Mouse (Mus musculus) liver, embryonic 13.5 days (tissue): ENCODE results near the gene Otos. TPM values are rescaled to one million over a fixed set of nuclear protein-coding genes. Genes with fewer than 3 reads are reported as not detected.

Experiments used
- ATAC-seq: fragments of 200-750 bp; cut with Nextera tagmentation; 2 replicates; pipeline ENCODE4 v1.8.0; 2017; ENCODE audit warnings: low read depth, mild to moderate bottlenecking, moderate number of reproducible peaks, moderate library complexity
- DNase-seq: peaks from one replicate; pipeline ENCODE4 v3.0.0; 2022
- H3K27ac ChIP-seq: fragments of 300-500 bp; sonication (generic); 2 replicates; pipeline ENCODE4 v1.5.1; 2015; ENCODE audit warnings: moderate library complexity, mild to moderate bottlenecking, inconsistent platforms
- H3K27me3 ChIP-seq: fragments of 300-500 bp; sonication (generic); 2 replicates; pipeline ENCODE4 v1.6.1; 2015; ENCODE audit warnings: mild to moderate bottlenecking, inconsistent platforms
- H3K36me3 ChIP-seq: fragments of 300-500 bp; sonication (generic); 2 replicates; pipeline ENCODE4 v1.6.1; 2015; ENCODE audit warnings: mild to moderate bottlenecking, inconsistent platforms
- H3K4me1 ChIP-seq: fragments of 300-500 bp; sonication (generic); replicated peaks from 2 replicates; pipeline ENCODE4 v1.6.1; 2015; ENCODE audit warnings: inconsistent platforms
- H3K4me2 ChIP-seq: fragments of 300-500 bp; sonication (generic); 2 replicates; pipeline ENCODE4 v1.6.1; 2015; ENCODE audit warnings: inconsistent platforms, mild to moderate bottlenecking, moderate library complexity
- H3K4me3 ChIP-seq: fragments of 300-500 bp; sonication (generic); replicated peaks from 2 replicates; pipeline ENCODE4 v1.5.1; 2015; ENCODE audit warnings: mild to moderate bottlenecking, inconsistent platforms
- H3K9ac ChIP-seq: fragments of 300-500 bp; sonication (generic); 2 replicates; pipeline ENCODE4 v1.6.1; 2015; ENCODE audit warnings: mild to moderate bottlenecking, inconsistent platforms
- H3K9me3 ChIP-seq: fragments of 300-500 bp; sonication (generic); replicated peaks from 2 replicates; pipeline ENCODE4 v1.6.1; 2016; ENCODE audit warnings: inconsistent platforms
- WGBS: fragments of 180-500 bp; shearing (Covaris S2); methylation state at CpG from one replicate; pipeline ENCODE4 v1.1.7; 2015; ENCODE audit not compliant: insufficient replicate concordance; 5-methylcytosine and 5-hydroxymethylcytosine counted together
- polyA plus RNA-seq: library from polyadenylated mRNA; unstranded; fragments of >200 nt; fragmentation: Nextera tagmentation; extraction: Ambion mirVana; gene quantifications from 2 replicates; pipeline ENCODE4 v1.2.1, GENCODE M21; 2015

Gene Otos
- polyA plus RNA-seq, 1 experiment from 2014 or later = not detected

DNA sequence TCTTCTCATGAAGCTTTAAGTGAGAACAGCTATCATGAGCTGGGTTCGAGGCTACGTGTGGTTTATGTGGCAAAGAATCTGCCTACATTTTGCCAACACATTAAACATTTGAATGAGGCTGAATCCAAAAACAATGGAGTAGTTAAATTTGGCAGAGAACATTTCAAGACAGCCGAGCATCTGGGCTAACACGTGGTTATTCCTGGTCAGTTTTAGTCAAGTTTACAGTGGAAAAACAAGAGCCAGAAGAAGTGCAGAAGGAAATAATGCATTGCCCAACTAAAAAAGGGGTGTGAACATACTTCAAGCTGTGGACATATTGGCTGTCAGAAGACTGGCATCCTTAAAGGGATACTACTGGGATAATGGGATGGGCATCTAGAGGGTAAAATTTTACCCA, 22.7 kb upstream of the Otos start:
- H3K4me2 ChIP-seq = no peak overlapping the region
- H3K9me3 ChIP-seq = no peaks in the 10 kb centered on the region
- no peak overlapping the region for H3K4me3 ChIP-seq
- no peaks in the 10 kb centered on the region for H3K36me3 ChIP-seq
- DNase-seq (no peak), ATAC-seq (no peak)
- no peaks in the 10 kb centered on the region for H3K27me3 ChIP-seq
- no peak overlapping the region for H3K27ac ChIP-seq
- no peaks in the 10 kb centered on the region for H3K4me1 ChIP-seq
- H3K9ac ChIP-seq = no peak overlapping the region
- WGBS = 59% methylated on average over 4 of the region's 4 CpGs

- H3K27me3 ChIP-seq = no peaks in the 10 kb centered on the region
- no peak overlapping the region for H3K4me2 ChIP-seq
- no peaks in the 10 kb centered on the region for H3K4me1 ChIP-seq
- no peaks in the 10 kb centered on the region for H3K9me3 ChIP-seq
- H3K9ac ChIP-seq = no peak overlapping the region
- 66% methylated on average over 3 of the region's 3 CpGs for WGBS
- ATAC-seq (no peak), DNase-seq (no peak)
- H3K27ac ChIP-seq = no peak overlapping the region
- no peaks in the 10 kb centered on the region for H3K36me3 ChIP-seq
- H3K4me3 ChIP-seq = no peak overlapping the region
Observed at GRCm38 (mm10) chr1:92669430-92669829, 20.8 kb upstream of the Otos start.

DNA sequence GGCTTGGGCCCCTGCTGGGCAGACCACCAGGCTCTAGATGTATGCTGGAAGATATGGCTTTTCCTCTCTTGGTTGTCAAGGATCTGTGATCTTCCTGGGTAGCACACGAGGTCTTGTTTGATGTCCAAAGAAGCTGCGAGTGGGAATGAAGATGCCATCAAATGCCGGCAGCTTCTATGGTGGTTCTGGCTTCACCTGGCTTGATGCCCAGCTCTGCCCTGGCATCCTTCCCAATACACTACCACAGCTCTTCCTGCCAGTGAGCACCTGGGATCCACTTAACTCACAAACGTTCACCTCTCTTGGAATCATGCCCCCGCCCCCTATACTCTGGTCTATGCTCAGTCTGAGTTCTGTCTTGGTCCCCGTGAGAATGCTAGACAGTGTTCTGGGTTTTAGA, 18.5 kb upstream of the Otos start:
- WGBS = 68% methylated on average over 6 of the region's 6 CpGs
- Histone ChIP-seq H3K9me3 (no peaks in the 10 kb centered on the region), H3K9ac (no peak overlapping the region), H3K4me3 (no peak overlapping the region), H3K27me3 (no peaks in the 10 kb centered on the region), H3K36me3 (no peaks in the 10 kb centered on the region), H3K4me2 (no peak overlapping the region), H3K27ac (no peak overlapping the region), H3K4me1 (no peaks in the 10 kb centered on the region)
- no peak for DNase-seq
- no peak for ATAC-seq

- H3K4me3 ChIP-seq = no peak overlapping the region
- H3K9ac ChIP-seq = no peak overlapping the region
- H3K27me3 ChIP-seq = no peaks in the 10 kb centered on the region
- no peaks in the 10 kb centered on the region for H3K9me3 ChIP-seq
- no peak overlapping the region for H3K27ac ChIP-seq
- no peaks in the 10 kb centered on the region for H3K36me3 ChIP-seq
- DNase-seq (no peak), ATAC-seq (no peak)
- no peaks in the 10 kb centered on the region for H3K4me1 ChIP-seq
- WGBS = 10% methylated on average over 5 of the region's 5 CpGs
- no peak overlapping the region for H3K4me2 ChIP-seq
Observed at GRCm38 (mm10) chr1:92659392-92659791, 10.8 kb upstream of the Otos start.

- Histone ChIP-seq H3K27ac (no peak overlapping the region), H3K4me2 (no peak overlapping the region), H3K4me1 (no peaks in the 10 kb centered on the region), H3K9me3 (no peaks in the 10 kb centered on the region), H3K36me3 (no peaks in the 10 kb centered on the region), H3K4me3 (no peak overlapping the region), H3K9ac (no peak overlapping the region), H3K27me3 (no peaks in the 10 kb centered on the region)
- WGBS = 65% methylated on average over 11 of the region's 11 CpGs
- no peak for ATAC-seq
- DNase-seq = no peak
Observed at GRCm38 (mm10) chr1:92657025-92657820, 8.6 kb upstream of the Otos start.

DNA sequence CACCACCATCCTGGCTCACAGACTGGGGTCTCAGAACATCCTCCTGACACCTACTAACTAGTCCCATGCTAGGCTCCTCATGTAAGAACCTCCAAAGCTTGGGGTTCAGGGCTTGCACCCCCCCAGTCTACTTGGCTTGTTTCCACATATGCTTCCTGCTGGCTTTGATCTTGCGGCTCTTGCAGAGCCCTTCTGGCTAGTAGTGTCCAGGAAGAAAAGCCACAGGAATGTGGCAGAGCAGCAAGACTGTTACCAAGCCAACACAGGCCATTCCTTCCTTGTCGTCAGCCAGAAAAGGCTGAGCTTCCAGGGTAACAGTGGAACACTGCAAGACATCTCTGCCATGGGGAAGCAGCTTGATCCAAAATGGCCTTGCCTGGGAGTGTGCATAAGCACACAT, 6.0 kb upstream of the Otos start:
- Histone ChIP-seq H3K4me3 (no peak overlapping the region), H3K9me3 (no peaks in the 10 kb centered on the region), H3K4me2 (no peak overlapping the region), H3K36me3 (no peaks in the 10 kb centered on the region), H3K9ac (no peak overlapping the region), H3K4me1 (no peaks in the 10 kb centered on the region), H3K27me3 (no peaks in the 10 kb centered on the region), H3K27ac (no peak overlapping the region)
- DNase-seq (no peak), ATAC-seq (no peak)
- 61% methylated on average over 2 of the region's 2 CpGs for WGBS

GRCm38 (mm10) chr1:92653179-92653578, 4.5 kb upstream of the Otos start:
- DNase-seq (no peak), ATAC-seq (no peak)
- no peak overlapping the region for H3K4me3 ChIP-seq
- H3K4me1 ChIP-seq = peaks cover 5% of the 10 kb centered on the region; the same call in 1 of the 2 replicates
- H3K4me2 ChIP-seq = no peak overlapping the region
- H3K9ac ChIP-seq = no peak overlapping the region
- no peaks in the 10 kb centered on the region for H3K36me3 ChIP-seq
- H3K9me3 ChIP-seq = no peaks in the 10 kb centered on the region
- no peaks in the 10 kb centered on the region for H3K27me3 ChIP-seq
- WGBS = 68% methylated on average over 3 of the region's 3 CpGs
- H3K27ac ChIP-seq = no peak overlapping the region

DNA sequence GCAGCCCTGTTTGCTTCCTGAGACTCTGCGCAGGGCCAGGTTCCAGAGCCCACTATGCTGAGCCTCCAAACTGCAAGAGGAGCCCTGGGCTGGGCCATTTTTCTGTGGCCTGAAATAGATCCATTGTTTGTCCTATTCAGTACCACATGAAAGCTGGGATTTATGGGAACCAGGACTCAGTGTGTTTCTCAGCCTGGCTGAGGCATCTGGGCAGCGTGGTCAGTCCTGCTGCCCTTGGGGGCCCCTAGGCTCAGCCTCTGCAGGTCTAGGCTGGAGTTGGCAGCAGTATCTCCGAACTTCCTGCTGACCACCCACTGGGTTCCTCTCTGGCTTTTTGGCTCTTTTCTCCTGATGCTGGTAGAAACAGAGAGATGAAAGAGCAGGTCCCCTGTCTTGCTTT, 2.8 kb upstream of the Otos start:
- WGBS = 53% methylated on average over 3 of the region's 3 CpGs
- DNase-seq (no peak), ATAC-seq (no peak)
- Histone ChIP-seq H3K4me3 (no peak overlapping the region), H3K9me3 (no peaks in the 10 kb centered on the region), H3K9ac (no peak overlapping the region), H3K4me2 (no peak overlapping the region), H3K27me3 (no peaks in the 10 kb centered on the region), H3K4me1 (peaks cover 12% of the 10 kb centered on the region; the same call in 1 of the 2 replicates), H3K36me3 (no peaks in the 10 kb centered on the region), H3K27ac (no peak overlapping the region)

- H3K4me2 ChIP-seq = peak overlapping the region; percentile 40
Observed at GRCm38 (mm10) chr1:92648197-92648596, 444 bp downstream of the Otos start.

DNA sequence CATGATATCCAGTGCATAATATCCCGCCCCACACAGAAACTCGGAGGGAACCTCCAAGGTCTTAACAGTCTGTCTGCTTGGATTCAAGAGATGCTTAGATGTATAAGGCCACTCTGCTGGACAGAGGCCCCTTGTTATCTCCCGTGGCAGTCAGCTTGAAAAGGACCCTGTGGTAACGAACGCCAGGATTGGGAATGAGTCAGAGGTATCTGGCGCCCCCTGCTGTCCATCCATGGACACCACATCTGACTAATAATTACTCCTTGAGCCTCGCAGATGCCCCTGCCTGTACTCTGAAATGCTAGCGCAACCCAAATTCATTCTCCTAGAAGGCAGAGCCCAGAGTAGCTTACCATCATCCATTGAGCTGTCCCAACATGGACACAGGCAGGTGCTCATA, 889 bp downstream of the Otos start:
- peak; percentile 49; the same call in 1 of the 2 replicates for ATAC-seq
- peak; percentile 57 for DNase-seq
- Histone ChIP-seq H3K9me3 (no peaks in the 10 kb centered on the region), H3K4me1 (peaks cover 18% of the 10 kb centered on the region), H3K9ac (no peak overlapping the region), H3K36me3 (no peaks in the 10 kb centered on the region), H3K4me3 (0 out of 2 replicates have a peak overlapping the region, but pooled peaks have one; percentile 8), H3K27ac (no peak overlapping the region), H3K27me3 (no peaks in the 10 kb centered on the region), H3K4me2 (peak overlapping the region; percentile 40)
- 6% methylated on average over 8 of the region's 8 CpGs for WGBS

More at GRCm38 (mm10) chr1:92648197-92648596, 444 bp downstream of the Otos start:
- 19% methylated on average over 10 of the region's 10 CpGs for WGBS
- H3K9me3 ChIP-seq = no peaks in the 10 kb centered on the region
- H3K4me1 ChIP-seq = peaks cover 18% of the 10 kb centered on the region
- no peak for DNase-seq
- no peak overlapping the region for H3K9ac ChIP-seq
- ATAC-seq = no peak
- no peaks in the 10 kb centered on the region for H3K36me3 ChIP-seq
- H3K27me3 ChIP-seq = no peaks in the 10 kb centered on the region
- H3K4me3 ChIP-seq = 0 out of 2 replicates have a peak overlapping the region, but pooled peaks have one; percentile 8
- no peak overlapping the region for H3K27ac ChIP-seq

DNA sequence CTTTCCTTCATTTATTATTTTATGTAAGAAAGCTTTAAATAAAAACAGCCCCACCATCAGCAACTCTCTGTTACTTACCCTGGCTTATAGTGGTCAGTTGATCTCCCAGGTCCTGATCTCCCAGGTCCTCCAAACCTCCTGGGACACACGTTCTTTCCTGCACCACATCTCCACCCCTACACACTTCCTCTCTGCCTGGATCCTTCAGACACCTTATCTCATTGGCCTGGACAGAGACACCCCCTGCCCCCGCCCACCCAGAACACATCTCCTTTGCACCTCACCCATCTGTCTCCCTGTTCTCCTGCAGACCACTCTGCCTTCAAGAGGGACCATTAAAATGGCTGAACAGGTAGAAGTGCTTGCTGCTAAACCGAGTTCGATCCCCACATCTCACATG, 1.6 kb downstream of the Otos start:
- 47% methylated on average over 4 of the region's 4 CpGs for WGBS
- ATAC-seq (no peak), DNase-seq (no peak)

DNA sequence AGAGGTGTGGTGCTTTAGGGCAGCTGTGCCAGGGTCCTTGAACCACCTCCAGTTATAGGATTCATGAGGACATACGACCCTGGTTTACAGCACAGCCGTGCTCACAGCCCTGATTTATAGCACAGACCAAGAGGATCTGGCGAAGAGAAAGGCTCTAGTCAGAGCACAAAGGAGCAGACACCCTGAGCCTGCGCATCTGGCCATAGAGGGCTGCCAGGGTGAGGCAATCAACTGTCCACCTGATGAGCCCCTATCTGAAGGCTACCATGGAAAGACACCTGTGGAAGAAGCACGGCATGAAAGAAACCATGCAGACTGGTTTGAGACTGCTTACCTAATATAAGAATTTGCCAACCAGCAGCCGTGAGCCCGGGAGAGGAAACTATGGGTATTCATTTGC, 2.0 kb downstream of the Otos start:
- Histone ChIP-seq H3K27ac (no peak overlapping the region), H3K27me3 (no peaks in the 10 kb centered on the region), H3K9ac (no peak overlapping the region), H3K9me3 (no peaks in the 10 kb centered on the region), H3K36me3 (no peaks in the 10 kb centered on the region), H3K4me1 (peaks cover 23% of the 10 kb centered on the region), H3K4me2 (no peak overlapping the region), H3K4me3 (no peak overlapping the region)
- DNase-seq = no peak
- WGBS = 63% methylated on average over 7 of the region's 7 CpGs
- ATAC-seq = no peak

More for the DNA sequence above, 1.6 kb downstream of the Otos start:
- Histone ChIP-seq H3K4me3 (no peak overlapping the region), H3K27me3 (no peaks in the 10 kb centered on the region), H3K9me3 (no peaks in the 10 kb centered on the region), H3K36me3 (no peaks in the 10 kb centered on the region), H3K4me1 (peaks cover 22% of the 10 kb centered on the region), H3K4me2 (no peak overlapping the region), H3K27ac (no peak overlapping the region), H3K9ac (no peak overlapping the region)
